Mouse (Mus musculus) E14TG2a.4 (cell line): ENCODE measurements at regions not wholly inside any gene's neighbourhood (a gene's known extent, or its start where the extent isn't known, plus 50 kb on each side); places are given as distances from the start of the nearest gene placed in this dataset.

Experiments used
- CTCF ChIP-seq: conservative IDR thresholded peaks from 2 replicates; pipeline ENCODE4 v1.5.1; 2014; ENCODE audit warnings: low read length
- NANOG ChIP-seq: IDR thresholded peaks from 2 replicates; pipeline ENCODE4 v1.6.1; 2014; ENCODE audit warnings: borderline replicate concordance, low read length, mixed read lengths
- POU5F1 ChIP-seq: IDR thresholded peaks from 2 replicates; pipeline ENCODE4 v1.6.1; 2014; ENCODE audit warnings: low read length, borderline replicate concordance

DNA sequence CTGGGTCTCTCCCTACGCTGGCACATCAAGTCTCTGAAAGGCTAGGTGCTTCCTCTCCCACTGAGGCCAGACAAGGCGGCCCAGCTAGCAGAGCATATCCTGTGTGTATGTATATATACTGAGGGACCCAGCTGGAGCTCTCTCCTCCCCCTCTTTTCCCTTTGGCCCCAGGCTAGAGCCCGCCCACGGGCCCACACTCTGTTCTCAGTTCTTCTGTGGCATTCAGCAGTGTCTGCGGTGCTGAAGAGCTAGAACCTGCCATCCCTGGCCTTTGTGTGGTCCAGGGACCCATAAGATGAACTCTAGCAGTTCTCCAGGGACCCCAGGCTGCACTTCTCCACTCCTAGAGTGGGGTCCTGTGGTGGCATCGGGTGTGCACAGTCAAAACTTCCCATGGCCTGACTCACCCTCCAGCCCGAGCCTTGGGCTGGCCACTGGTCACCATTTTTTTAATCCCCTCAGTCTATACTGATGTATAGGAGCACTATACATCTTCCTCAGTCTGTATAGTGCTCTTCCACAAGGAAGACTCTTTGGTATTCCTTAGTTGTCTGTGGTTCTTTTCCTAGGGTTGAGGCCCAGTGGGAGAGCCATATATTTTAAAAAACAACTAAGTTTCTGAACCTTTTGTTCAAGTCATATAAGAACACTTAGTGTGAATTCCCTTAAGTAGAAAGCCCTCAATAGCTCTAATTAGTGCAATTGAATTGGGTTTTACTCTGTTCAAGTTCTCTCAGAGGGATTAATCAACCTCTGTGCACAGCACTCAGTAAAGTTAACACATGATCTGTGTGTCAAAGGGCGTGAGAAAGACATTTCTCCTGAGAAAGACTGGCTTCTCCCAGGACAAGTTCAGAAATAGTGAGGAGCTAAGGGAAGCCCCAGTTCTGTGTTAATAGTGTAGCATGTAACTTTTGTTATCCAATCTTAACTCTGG, 401.3 kb downstream of the Ipmk start:
- TF ChIP-seq POU5F1: no peak
- no peak for TF ChIP-seq CTCF
- TF ChIP-seq NANOG: no peak
